Mouse (Mus musculus) frontal cortex, postnatal 36 days (tissue): ENCODE measurements around the gene Maneal.
A peak's percentile ranks its signal among the peaks of the same experiment; 100 is the strongest.

Experiments
- DNase-seq, 2 experiments: peaks; one replicate each; pipeline ENCODE4 v3.0.0; 2022; ENCODE audit warnings: low spot score in 2 of 2

Gene Maneal

GRCm38 (mm10) chr4:124849631-124850260, 12.2 kb downstream of the Maneal start:
- DNase-seq: peak; percentile 74 to 83

- DNase-seq: peak; percentile 85 to 87
Observed at GRCm38 (mm10) chr4:124847573-124847972, 14.4 kb downstream of the Maneal start.

DNA sequence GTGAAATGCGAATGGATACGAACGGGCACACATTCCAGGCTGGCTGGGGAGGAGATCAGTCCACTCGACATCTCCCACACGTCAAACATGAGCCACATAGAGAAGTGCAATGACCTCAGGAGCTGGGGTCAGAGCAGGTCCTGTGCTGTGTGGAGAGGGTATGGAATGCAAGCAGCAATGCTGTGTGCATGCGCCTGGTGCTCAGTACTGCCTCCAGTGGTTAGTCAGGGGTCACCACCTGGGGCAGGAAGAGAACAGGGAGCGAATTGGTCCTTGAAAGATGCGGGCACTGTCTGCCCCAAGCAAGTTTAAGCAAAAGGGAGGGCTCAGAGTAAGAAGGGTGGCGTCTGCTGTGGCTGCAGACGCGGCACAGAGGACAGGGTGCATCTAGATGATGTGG, 18.5 kb downstream of the Maneal start:
- no peak for DNase-seq

DNA sequence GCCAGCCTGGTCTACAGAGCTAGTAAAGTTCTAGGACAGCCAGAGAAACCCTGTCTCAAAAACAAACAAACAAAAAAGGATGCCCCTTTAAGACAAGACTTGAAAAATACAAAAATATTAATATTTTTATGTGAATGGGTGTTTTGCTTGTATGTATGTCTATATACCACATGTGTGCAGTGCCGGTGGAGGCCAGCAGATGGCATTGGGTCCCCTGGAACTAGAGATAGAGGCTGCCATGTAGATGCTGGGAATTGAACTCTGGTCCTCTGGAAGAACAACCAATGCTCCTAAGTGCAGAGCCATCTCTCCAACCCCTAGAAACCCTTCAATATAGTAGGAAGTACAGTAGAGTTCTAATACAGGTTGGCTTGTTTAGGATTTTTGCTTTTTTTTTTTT, 21.0 kb downstream of the Maneal start:
- DNase-seq: no peak

DNA sequence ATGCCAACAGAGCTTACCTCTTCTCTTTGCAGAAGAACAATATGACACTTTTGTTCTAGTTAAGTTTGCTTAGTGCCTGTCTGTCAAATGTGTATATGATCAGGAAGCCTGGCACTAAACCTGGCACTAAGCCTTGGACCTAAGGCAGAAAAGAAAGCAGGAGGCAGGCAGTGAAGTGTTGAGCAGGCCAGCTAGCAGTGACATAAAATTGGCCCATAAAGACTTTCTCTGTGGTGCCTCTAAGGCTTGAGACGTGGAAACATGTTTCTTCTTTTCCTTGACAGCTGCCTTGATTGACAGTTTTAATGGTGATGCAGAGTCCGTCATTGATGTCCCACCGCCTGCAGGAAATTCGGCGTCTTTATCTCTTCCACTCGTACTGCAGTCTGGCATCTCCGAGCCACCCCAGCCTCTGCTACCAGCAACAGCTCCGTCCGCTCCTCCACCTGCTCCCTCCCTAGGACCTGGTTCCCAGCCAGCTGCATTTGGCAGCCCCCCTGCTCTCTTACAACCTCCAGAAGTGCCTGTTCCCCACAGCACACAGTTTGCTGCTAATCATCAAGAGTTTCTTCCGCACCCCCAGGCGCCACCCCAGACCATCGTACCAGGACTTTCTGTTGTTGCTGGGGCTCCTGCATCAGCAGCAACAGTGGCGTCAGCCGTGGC, 23.8 kb downstream of the Maneal start:
- no peak for DNase-seq

GRCm38 (mm10) chr4:124832796-124833195, 29.2 kb downstream of the Maneal start:
- DNase-seq: no peak

- DNase-seq: no peak
Observed at GRCm38 (mm10) chr4:124829671-124830070, 32.3 kb downstream of the Maneal start.

GRCm38 (mm10) chr4:124825371-124825965, 36.5 kb downstream of the Maneal start:
- DNase-seq: no peak

GRCm38 (mm10) chr4:124824967-124825366, 37.0 kb downstream of the Maneal start:
- DNase-seq: no peak

DNA sequence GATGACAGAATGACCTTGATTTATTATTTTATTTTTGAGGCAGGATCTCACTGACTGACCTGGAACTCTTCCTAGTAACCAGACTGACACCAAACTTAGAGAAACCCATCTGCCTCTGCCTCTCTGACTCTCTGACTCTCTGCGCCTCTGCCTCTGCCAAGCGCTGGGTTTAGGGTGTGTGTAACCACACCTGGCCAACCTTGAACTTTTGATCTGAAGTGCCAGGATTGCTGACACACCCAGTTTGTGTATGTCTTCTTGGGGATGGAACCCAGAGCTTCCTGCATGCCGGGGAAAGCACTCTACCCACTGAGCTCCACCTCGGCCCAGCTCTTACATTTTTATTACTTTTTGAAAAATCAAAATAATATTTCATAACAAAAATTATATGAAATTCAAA, 43.1 kb downstream of the Maneal start:
- DNase-seq: no peak

DNA sequence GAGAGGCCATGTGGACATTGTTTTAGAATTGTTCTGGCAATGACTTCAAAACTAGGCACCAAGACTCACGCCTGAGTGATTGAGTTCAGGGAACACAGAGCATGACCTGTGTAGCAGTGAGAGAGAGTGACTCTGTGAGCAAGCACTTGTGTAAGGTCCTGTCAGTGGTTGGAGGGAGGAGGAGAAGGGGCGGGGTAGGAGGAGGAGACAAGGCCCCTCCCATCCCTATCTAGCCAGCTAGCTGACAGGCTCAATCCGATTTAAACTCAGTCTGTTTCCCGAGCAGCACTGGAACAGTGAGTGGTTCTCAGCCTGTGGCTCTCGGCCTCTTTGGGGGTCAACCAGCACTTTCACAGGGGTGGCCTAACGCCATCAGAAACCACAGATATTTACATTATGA, 44.2 kb downstream of the Maneal start:
- DNase-seq: no peak

GRCm38 (mm10) chr4:124815901-124816300, 46.1 kb downstream of the Maneal start:
- DNase-seq: no peak

DNA sequence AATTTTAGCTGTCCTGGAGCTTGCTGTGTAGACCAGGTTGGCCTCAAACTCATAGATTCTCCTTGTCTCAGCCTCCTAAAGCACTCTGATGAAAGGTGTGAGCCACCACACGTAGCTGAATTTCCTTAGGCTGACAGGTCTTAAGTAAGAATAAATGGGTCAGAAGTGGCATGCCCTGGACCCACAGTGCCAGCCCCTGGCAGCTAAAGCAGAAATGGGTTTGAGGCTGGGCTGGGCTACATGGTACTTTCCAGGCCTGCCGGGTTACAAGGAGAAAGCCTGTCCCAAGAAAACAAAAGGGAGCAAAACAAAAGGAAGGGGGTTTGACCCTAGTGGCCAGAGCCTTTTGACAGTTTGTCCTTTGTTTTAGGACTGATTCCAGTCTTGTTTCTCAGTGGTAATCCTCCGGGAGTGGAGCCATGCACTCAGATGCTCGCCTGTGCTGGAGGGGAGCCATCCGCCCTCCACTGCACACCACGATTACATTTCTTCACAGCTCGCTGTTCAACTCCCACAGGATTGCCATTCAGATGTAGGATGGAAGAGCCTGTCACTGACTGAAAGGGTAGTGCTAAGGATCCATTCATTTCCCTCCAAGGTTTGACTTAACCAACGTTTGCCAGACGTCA, 50.5 kb downstream of the Maneal start:
- DNase-seq: peak; percentile 61 to 72

DNA sequence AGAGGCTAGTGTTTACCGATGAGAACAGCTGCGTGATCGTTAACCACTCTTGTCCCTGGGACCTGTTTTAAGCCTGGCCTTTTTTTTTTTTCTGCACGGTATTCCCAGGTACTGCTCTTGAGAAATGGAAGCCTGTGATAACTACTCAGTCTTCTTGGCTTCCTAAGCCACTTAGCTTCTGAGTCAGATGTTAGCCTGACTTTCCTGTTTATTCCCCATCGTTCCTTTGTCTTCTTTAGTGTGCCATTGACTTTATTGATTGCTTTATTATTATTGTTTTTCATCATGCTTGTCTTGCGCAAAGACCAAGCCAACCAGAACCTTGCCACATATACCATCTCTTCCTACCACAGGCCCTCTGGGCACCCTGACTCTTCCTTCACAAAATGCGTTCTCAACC, 51.9 kb downstream of the Maneal start:
- DNase-seq: no peak

- DNase-seq: no peak
Observed at GRCm38 (mm10) chr4:124809136-124809883, 52.7 kb downstream of the Maneal start.

DNA sequence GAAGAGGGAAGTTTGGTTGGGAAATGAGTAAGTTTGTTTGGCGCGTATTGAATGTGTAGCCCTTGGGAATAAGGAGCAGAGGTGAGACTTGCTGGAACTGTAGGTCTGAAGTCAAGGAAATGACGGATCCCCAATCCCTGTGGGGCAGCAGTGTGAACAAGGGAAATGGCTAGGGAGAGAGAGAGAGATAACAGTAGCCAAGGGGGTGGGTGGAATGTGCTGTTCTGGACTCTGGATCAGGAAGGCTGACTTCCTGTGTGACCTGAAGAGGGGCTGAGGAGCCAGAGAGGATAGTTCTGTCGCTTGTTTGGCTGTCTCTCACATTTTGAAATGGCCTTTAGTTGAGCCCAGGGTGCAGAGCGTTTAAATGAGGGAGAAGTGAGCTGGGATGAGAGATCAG, 53.5 kb downstream of the Maneal start:
- no peak for DNase-seq
